Mouse (Mus musculus): ENCODE results near the gene Trmt10a.

DNA sequence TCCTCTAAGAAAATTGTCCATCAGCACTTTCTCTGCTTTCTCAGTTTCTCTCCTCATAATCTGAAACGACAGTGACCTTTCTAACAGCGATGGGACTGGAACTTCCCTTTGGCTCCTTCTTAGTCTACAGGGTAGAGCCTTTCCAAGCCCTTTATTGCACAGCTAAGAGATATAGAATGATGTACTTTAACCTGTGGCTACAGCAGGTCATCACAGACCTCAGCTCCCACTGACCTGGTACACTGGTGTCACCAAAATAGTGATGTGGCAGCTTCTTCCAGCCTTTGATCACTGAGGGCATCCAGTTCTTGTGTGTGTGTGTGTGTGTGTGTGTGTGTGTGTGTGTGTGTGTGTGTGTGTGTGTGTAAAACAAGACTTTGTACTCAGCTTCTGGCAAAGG lies 21.8 kb upstream of the Trmt10a start:
- TF ChIP-seq POLR2A (IDR thresholded peaks at IDR 0.05; ENCODE audit: control insufficient read depth, extremely low read depth, insufficient read depth, low read length, poor library complexity) (no peak), CTCF (IDR thresholded peaks at IDR 0.05; ENCODE audit: borderline replicate concordance, control insufficient read depth, extremely low read depth, insufficient read depth, low read length, poor library complexity) (no peak)

Data from thymus, adult 2 months (tissue).